Mouse (Mus musculus): ENCODE measurements around the gene Slc25a26. TPM values are rescaled to one million over a fixed set of nuclear protein-coding genes. Genes with fewer than 3 reads are reported as not detected.

Slc25a26 gene
- polyA plus RNA-seq, 1 experiment, result 26.7 TPM

DNA sequence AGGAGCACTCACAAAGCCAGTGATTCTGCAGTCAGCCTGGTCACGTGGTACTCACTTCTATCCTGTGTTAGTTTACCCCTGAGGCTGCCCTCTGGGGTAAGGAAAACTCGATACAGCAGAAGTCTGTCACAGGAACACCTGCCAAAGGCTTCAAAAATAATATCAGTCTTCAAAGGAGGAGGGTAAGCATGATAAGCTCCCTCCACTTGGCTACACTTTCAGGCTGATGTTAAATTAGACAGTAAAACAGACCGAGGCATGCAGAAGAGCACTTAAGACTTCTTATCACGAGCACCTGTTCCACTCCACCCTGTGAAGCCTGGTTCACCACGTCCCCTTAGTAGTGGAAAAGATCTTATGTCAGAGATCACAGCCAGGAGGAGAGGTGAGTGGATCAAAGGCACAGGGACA is 136.9 kb downstream of the Slc25a26 start:
- Histone ChIP-seq H3K36me3 (ENCODE audit: control insufficient read depth, insufficient read depth, low read length) (no peaks in the 10 kb centered on the region), H3K27me3 (ENCODE audit: control insufficient read depth, insufficient read depth, low read length) (no peaks in the 10 kb centered on the region), H3K27ac (ENCODE audit: control insufficient read depth, insufficient read depth, low read depth, low read length) (no peak overlapping the region), H3K4me3 (ENCODE audit: control insufficient read depth, low read depth, low read length) (no peak overlapping the region), H3K4me1 (ENCODE audit: control insufficient read depth, insufficient read depth, low read length) (no peaks in the 10 kb centered on the region)
- TF ChIP-seq POLR2A (IDR thresholded peaks at IDR 0.05; ENCODE audit: control insufficient read depth, low read depth, low read length), result no peak
- TF ChIP-seq CTCF (IDR thresholded peaks at IDR 0.05; ENCODE audit: control insufficient read depth, insufficient read depth, insufficient replicate concordance, low read depth, low read length), result no peak

DNA sequence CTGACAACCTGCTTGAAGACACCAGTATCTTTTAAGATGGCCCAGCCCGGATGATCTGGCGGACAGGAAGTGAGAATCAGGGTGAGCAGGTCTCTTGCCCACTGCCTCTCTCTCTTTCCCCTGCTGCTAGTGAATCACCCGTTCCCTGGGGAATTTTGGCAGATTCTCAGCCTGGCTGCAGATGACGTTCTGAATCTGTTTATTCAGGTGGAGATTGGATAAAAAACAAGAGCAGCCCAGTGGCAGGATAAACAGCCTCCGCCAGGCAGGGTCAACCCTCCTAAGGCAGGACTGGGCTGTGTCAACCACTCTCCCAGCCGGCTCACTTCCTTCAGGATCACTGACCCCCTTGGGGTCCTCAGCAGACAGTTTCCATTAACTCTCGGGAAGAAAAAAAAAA is 140.2 kb downstream of the Slc25a26 start:
- Histone ChIP-seq H3K27ac (ENCODE audit: control insufficient read depth, insufficient read depth, low read depth, low read length) (no peak overlapping the region), H3K4me1 (ENCODE audit: control insufficient read depth, insufficient read depth, low read length) (no peaks in the 10 kb centered on the region), H3K27me3 (ENCODE audit: control insufficient read depth, insufficient read depth, low read length) (no peaks in the 10 kb centered on the region), H3K36me3 (ENCODE audit: control insufficient read depth, insufficient read depth, low read length) (no peaks in the 10 kb centered on the region), H3K4me3 (ENCODE audit: control insufficient read depth, low read depth, low read length) (no peak overlapping the region)
- TF ChIP-seq CTCF (IDR thresholded peaks at IDR 0.05; ENCODE audit: control insufficient read depth, insufficient read depth, insufficient replicate concordance, low read depth, low read length), result no peak
- TF ChIP-seq POLR2A (IDR thresholded peaks at IDR 0.05; ENCODE audit: control insufficient read depth, low read depth, low read length), result no peak

DNA sequence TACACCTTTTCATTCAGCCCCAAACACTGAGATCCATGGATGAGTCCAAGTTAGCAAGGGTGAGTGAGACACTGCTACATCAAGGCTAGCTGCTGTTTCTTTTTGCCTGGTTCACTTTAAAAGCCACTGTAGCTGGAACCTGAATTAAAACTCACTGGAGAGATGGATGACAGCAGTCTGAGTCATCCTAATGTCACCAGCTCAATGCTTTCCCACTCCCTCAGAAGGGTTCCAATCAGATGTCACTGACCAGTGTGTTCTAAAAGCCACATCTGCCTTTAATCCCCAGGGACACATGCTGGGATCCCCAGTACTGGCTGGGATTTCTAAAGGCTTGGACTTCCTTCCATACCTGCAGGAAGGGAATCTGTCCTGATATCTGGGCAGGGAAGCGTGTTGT is 141.9 kb downstream of the Slc25a26 start:
- Histone ChIP-seq H3K4me3 (ENCODE audit: control insufficient read depth, low read depth, low read length) (no peak overlapping the region), H3K27ac (ENCODE audit: control insufficient read depth, insufficient read depth, low read depth, low read length) (no peak overlapping the region), H3K27me3 (ENCODE audit: control insufficient read depth, insufficient read depth, low read length) (no peaks in the 10 kb centered on the region), H3K36me3 (ENCODE audit: control insufficient read depth, insufficient read depth, low read length) (no peaks in the 10 kb centered on the region), H3K4me1 (ENCODE audit: control insufficient read depth, insufficient read depth, low read length) (peaks cover 5% of the 10 kb centered on the region)
- no peak for TF ChIP-seq CTCF (IDR thresholded peaks at IDR 0.05; ENCODE audit: control insufficient read depth, insufficient read depth, insufficient replicate concordance, low read depth, low read length)
- no peak for TF ChIP-seq POLR2A (IDR thresholded peaks at IDR 0.05; ENCODE audit: control insufficient read depth, low read depth, low read length)

DNA sequence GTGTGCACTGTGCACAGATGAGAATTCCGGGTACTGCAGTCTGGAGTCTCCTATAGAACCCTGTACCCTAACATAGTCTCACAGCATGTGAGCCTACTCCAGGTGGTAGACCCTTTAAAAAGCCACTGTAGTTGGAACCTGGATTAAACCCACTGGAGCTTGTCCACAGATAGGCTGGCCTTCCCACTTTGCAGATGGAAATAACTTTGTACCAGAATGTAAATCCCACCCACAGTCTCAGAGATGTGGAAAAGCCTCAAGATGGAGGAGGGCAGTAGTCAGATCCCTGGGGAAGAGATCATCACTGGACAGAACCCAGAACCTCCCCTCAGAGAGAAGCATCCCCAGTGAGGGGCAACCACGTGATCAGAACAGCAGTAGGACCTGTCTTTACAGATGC is 143.9 kb downstream of the Slc25a26 start:
- TF ChIP-seq CTCF (IDR thresholded peaks at IDR 0.05; ENCODE audit: control insufficient read depth, insufficient read depth, insufficient replicate concordance, low read depth, low read length), result no peak
- no peak for TF ChIP-seq POLR2A (IDR thresholded peaks at IDR 0.05; ENCODE audit: control insufficient read depth, low read depth, low read length)
- no peaks in the 10 kb centered on the region for H3K27me3 ChIP-seq (ENCODE audit: control insufficient read depth, insufficient read depth, low read length)
- peaks cover 5% of the 10 kb centered on the region for H3K4me1 ChIP-seq (ENCODE audit: control insufficient read depth, insufficient read depth, low read length)
- no peak overlapping the region for H3K27ac ChIP-seq (ENCODE audit: control insufficient read depth, insufficient read depth, low read depth, low read length)
- no peak overlapping the region for H3K4me3 ChIP-seq (ENCODE audit: control insufficient read depth, low read depth, low read length)
- no peaks in the 10 kb centered on the region for H3K36me3 ChIP-seq (ENCODE audit: control insufficient read depth, insufficient read depth, low read length)

DNA sequence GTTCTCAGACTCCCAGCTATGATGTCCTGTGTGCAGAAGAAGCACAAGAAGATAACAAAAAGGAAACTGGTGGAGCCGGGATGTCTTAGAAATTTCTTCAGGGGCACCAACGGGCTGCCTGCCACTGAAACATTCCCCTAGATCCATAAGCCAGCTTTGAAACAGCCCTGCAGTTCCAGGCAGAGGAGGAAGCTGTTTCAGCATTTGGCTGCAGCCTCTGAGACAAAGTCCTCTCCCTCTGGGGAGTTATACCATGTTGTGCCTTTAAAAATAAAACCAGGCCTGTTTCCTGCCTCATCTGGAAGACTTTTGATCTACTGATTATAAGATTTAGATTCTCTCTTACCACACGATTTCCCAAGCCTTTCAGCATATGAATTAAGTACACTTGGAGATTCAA is 144.5 kb downstream of the Slc25a26 start:
- no peak for TF ChIP-seq CTCF (IDR thresholded peaks at IDR 0.05; ENCODE audit: control insufficient read depth, insufficient read depth, insufficient replicate concordance, low read depth, low read length)
- no peak for TF ChIP-seq POLR2A (IDR thresholded peaks at IDR 0.05; ENCODE audit: control insufficient read depth, low read depth, low read length)
- Histone ChIP-seq H3K27me3 (ENCODE audit: control insufficient read depth, insufficient read depth, low read length) (no peaks in the 10 kb centered on the region), H3K36me3 (ENCODE audit: control insufficient read depth, insufficient read depth, low read length) (no peaks in the 10 kb centered on the region), H3K4me1 (ENCODE audit: control insufficient read depth, insufficient read depth, low read length) (peaks cover 5% of the 10 kb centered on the region), H3K4me3 (ENCODE audit: control insufficient read depth, low read depth, low read length) (no peak overlapping the region), H3K27ac (ENCODE audit: control insufficient read depth, insufficient read depth, low read depth, low read length) (no peak overlapping the region)

DNA sequence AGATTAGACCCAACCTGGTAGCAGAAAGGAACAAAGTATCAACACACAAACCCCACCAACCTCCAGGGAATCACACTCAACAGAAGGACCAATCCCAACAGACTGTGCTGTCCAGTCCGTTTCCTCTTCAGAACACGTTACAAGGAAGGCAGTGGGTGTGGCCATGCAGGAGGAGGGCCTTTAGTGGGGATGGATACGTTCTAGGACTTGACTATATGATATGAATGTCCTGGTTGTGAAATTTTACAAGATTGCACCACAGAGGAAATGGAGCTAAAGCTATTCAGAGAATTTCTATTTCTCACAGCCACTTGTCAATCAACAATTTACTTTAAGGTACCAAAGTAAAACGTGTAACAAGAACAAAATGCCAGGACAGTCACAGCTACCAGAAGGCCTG is 145.6 kb downstream of the Slc25a26 start:
- Histone ChIP-seq H3K4me1 (ENCODE audit: control insufficient read depth, insufficient read depth, low read length) (peaks cover 5% of the 10 kb centered on the region), H3K27me3 (ENCODE audit: control insufficient read depth, insufficient read depth, low read length) (no peaks in the 10 kb centered on the region), H3K4me3 (ENCODE audit: control insufficient read depth, low read depth, low read length) (no peak overlapping the region), H3K27ac (ENCODE audit: control insufficient read depth, insufficient read depth, low read depth, low read length) (no peak overlapping the region), H3K36me3 (ENCODE audit: control insufficient read depth, insufficient read depth, low read length) (no peaks in the 10 kb centered on the region)
- TF ChIP-seq POLR2A (IDR thresholded peaks at IDR 0.05; ENCODE audit: control insufficient read depth, low read depth, low read length) (no peak), CTCF (IDR thresholded peaks at IDR 0.05; ENCODE audit: control insufficient read depth, insufficient read depth, insufficient replicate concordance, low read depth, low read length) (no peak)

DNA sequence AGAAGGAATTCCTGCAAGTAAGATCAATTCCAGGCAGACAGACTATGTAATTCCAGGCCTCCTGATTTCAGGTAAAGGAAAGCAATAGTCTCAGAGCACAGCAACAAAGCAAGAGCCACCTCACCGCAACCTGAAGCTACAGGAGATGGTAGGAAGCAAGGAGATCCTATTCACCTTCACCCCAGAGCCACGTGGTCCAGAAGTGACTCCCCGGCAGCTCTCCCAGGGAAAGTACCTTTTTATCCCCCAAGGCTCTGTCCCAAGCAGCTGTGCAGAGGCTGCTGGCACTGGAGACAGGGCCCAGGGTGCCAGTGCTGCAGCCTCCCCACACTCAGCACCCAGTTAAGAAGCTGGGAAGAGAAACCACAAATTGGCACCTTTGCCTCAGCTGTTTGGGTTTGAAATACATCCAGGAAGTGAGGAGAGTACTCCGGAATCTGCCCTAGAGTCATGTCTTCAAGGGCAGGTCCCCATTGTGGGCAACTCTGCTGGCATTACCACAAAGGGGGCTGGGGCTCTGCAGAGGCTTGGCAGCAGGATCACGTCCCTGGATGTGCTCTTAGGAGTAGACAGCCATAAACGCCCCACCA is 146.2 kb downstream of the Slc25a26 start:
- Histone ChIP-seq H3K27me3 (ENCODE audit: control insufficient read depth, insufficient read depth, low read length) (no peaks in the 10 kb centered on the region), H3K4me1 (ENCODE audit: control insufficient read depth, insufficient read depth, low read length) (peaks cover 5% of the 10 kb centered on the region), H3K4me3 (ENCODE audit: control insufficient read depth, low read depth, low read length) (no peak overlapping the region), H3K27ac (ENCODE audit: control insufficient read depth, insufficient read depth, low read depth, low read length) (no peak overlapping the region), H3K36me3 (ENCODE audit: control insufficient read depth, insufficient read depth, low read length) (no peaks in the 10 kb centered on the region)
- TF ChIP-seq CTCF (IDR thresholded peaks at IDR 0.05; ENCODE audit: control insufficient read depth, insufficient read depth, insufficient replicate concordance, low read depth, low read length), result no peak
- TF ChIP-seq POLR2A (IDR thresholded peaks at IDR 0.05; ENCODE audit: control insufficient read depth, low read depth, low read length), result no peak

DNA sequence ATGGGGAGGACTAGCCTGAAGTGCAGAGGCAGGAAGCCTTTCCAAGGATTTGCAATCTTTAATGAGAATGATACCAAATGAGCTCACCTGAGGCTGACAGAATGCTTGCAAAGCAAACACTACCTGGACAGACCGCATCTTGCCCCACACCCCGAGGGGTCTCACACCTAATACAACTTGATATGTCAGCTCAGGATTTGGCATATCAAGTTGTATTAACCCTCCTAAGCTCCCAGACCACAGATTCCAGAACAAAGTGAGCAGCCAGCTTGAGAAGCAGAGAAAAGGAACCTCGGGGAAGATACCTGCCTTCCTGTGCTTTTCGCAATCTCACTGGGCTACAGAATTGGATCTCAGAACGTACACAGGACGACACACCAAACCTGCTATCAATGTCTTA is 146.8 kb downstream of the Slc25a26 start:
- no peak overlapping the region for H3K4me3 ChIP-seq (ENCODE audit: control insufficient read depth, low read depth, low read length)
- TF ChIP-seq POLR2A (IDR thresholded peaks at IDR 0.05; ENCODE audit: control insufficient read depth, low read depth, low read length), result no peak
- TF ChIP-seq CTCF (IDR thresholded peaks at IDR 0.05; ENCODE audit: control insufficient read depth, insufficient read depth, insufficient replicate concordance, low read depth, low read length), result no peak
- H3K36me3 ChIP-seq (ENCODE audit: control insufficient read depth, insufficient read depth, low read length), result no peaks in the 10 kb centered on the region
- no peak overlapping the region for H3K27ac ChIP-seq (ENCODE audit: control insufficient read depth, insufficient read depth, low read depth, low read length)
- H3K4me1 ChIP-seq (ENCODE audit: control insufficient read depth, insufficient read depth, low read length), result peaks cover 5% of the 10 kb centered on the region
- H3K27me3 ChIP-seq (ENCODE audit: control insufficient read depth, insufficient read depth, low read length), result no peaks in the 10 kb centered on the region

All from testis, adult 2 months (tissue).